Mouse (Mus musculus): ENCODE measurements around the gene Herc1. TPM values are rescaled to one million over a fixed set of nuclear protein-coding genes. Genes with fewer than 3 reads are reported as not detected.
"Not testable (repeated sequence)": the region's sequence is repeated elsewhere in the genome, so short reads cannot be mapped to it uniquely, and the experiment has no call there.

The Herc1 gene
- polyA plus RNA-seq, 1 experiment from 2014 or later = 11.8 TPM

DNA sequence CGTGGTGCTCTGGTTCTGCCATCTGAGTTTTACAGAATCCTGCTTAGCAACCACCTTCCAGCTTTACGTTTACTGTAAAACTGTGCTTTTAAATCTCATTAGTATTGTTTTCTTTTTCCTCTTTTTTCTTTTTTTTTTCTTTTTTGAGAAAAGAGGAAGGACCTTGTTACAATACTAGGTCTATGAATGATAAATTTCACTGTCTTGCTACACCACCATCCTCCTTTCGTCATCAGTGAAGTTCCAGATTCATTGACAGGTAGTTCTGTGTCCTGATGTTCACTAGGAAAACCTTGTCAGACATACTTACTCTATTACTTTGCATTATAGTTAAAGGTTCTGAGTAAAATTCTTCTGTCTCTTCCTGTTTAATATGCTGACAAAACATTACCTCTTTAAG lies 33.2 kb downstream of the Herc1 start:
- H3K9me3 ChIP-seq (ENCODE audit: low read length) = no peaks in the 10 kb centered on the region
- WGBS = 82% methylated on average over 3 of the region's 3 CpGs
- ATAC-seq = no peak
- H3K4me1 ChIP-seq (ENCODE audit: insufficient read depth, low read depth, low read length) = no peaks in the 10 kb centered on the region
- DNase-seq (ENCODE audit: low spot score) = no peak
- H3K9ac ChIP-seq (replicated peaks; ENCODE audit: low read depth) = no peak overlapping the region
- peaks cover 7% of the 10 kb centered on the region; the same call in 1 of the 2 replicates for H3K36me3 ChIP-seq (ENCODE audit: insufficient read depth, low read length)
- no peak for TF ChIP-seq EP300 (IDR thresholded peaks at IDR 0.05)
- TF ChIP-seq CTCF (IDR thresholded peaks at IDR 0.05) = no peak
- H3K27me3 ChIP-seq (replicated peaks; ENCODE audit: insufficient read depth, low read length) = no peaks in the 10 kb centered on the region
- H3K4me2 ChIP-seq (replicated peaks; ENCODE audit: low read depth, low read length) = no peak overlapping the region
- no peak overlapping the region for H3K27ac ChIP-seq (ENCODE audit: low read length)
- no peak overlapping the region for H3K4me3 ChIP-seq (ENCODE audit: low read depth, low read length)

DNA sequence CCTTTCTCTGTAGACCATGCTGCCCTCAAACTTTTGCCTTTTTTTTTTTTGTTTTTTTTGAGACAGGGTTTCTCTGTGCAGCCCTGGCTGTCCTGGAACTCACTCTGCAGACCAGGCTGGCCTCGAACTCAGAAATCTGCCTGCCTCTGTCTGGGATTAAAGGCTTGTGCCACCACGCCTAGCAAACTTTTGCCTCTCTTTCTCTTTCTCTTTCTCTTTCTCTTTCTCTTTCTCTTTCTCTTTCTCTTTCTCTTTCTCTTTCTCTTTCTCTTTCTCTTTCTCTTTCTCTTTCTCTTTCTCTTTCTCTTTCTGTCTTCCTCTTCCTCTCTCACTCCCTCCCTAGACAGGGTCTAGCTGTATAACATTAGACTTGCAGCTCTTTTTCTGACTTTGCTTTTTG lies 40.1 kb downstream of the Herc1 start:
- H3K36me3 ChIP-seq (ENCODE audit: insufficient read depth, low read length); H3K9ac ChIP-seq (replicated peaks; ENCODE audit: low read depth); H3K27me3 ChIP-seq (replicated peaks; ENCODE audit: insufficient read depth, low read length); H3K27ac ChIP-seq (ENCODE audit: low read length); H3K4me3 ChIP-seq (ENCODE audit: low read depth, low read length); H3K4me2 ChIP-seq (replicated peaks; ENCODE audit: low read depth, low read length); ATAC-seq; DNase-seq (ENCODE audit: low spot score); H3K9me3 ChIP-seq (ENCODE audit: low read length); H3K4me1 ChIP-seq (ENCODE audit: insufficient read depth, low read depth, low read length): not testable (repeated sequence)
- WGBS = 92% methylated on average over 2 of the region's 2 CpGs

DNA sequence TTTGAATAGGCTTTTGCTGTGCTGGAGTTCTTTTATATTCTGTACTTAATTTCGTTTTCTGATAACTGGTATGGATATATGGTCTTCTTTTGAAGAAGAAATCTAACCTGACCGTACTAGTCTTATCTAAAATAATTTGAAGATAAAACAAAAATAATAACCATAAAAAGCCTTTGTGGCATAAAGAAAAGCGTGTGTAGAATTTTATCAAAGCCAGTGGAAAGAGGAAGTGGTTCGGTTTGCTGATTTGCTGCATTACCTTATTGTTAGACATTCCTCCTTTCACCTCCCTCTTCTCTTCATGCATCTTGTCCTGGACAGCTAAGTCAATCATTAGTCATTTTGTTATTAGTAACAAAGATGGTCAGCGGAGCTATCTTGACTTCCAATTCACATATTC lies 43.1 kb downstream of the Herc1 start:
- Histone ChIP-seq H3K4me3 (ENCODE audit: low read depth, low read length) (no peak overlapping the region), H3K4me1 (ENCODE audit: insufficient read depth, low read depth, low read length) (no peaks in the 10 kb centered on the region), H3K9me3 (ENCODE audit: low read length) (no peaks in the 10 kb centered on the region), H3K27ac (ENCODE audit: low read length) (no peak overlapping the region), H3K27me3 (replicated peaks; ENCODE audit: insufficient read depth, low read length) (no peaks in the 10 kb centered on the region), H3K9ac (replicated peaks; ENCODE audit: low read depth) (no peak overlapping the region), H3K36me3 (ENCODE audit: insufficient read depth, low read length) (peaks cover 8% of the 10 kb centered on the region), H3K4me2 (replicated peaks; ENCODE audit: low read depth, low read length) (no peak overlapping the region)
- 91% methylated on average over 5 of the region's 5 CpGs for WGBS
- no peak for TF ChIP-seq EP300 (IDR thresholded peaks at IDR 0.05)
- no peak for TF ChIP-seq CTCF (IDR thresholded peaks at IDR 0.05)
- ATAC-seq (no peak), DNase-seq (ENCODE audit: low spot score) (no peak)

DNA sequence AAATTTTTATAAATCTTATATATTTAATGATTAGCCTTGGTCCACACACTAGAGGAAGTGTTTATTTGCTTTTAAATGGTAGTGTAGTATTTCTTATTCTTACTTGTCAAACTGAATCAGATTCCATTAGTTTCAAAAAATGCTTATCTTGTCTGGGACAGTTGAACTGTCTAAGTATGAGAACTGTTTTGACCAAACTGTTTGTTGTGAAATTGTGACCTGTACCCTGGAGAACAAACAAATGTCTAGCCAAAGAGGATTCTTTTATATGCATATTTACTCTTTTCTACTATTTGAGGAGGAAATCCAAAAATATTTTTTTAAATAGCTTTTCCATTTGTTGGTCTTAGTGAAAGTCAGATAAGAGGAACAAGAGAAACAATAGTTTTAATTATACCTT lies 73.2 kb downstream of the Herc1 start:
- ATAC-seq = no peak
- no peaks in the 10 kb centered on the region for H3K27me3 ChIP-seq (replicated peaks; ENCODE audit: insufficient read depth, low read length)
- no peak overlapping the region for H3K9ac ChIP-seq (replicated peaks; ENCODE audit: low read depth)
- no peak overlapping the region for H3K4me2 ChIP-seq (replicated peaks; ENCODE audit: low read depth, low read length)
- H3K4me1 ChIP-seq (ENCODE audit: insufficient read depth, low read depth, low read length) = no peaks in the 10 kb centered on the region
- no peak overlapping the region for H3K27ac ChIP-seq (ENCODE audit: low read length)
- no peak overlapping the region for H3K4me3 ChIP-seq (ENCODE audit: low read depth, low read length)
- TF ChIP-seq CTCF (IDR thresholded peaks at IDR 0.05) (no peak), EP300 (IDR thresholded peaks at IDR 0.05) (no peak)
- DNase-seq (ENCODE audit: low spot score) = no peak
- H3K36me3 ChIP-seq (ENCODE audit: insufficient read depth, low read length) = peaks cover 7% of the 10 kb centered on the region; the same call in 1 of the 2 replicates
- no peaks in the 10 kb centered on the region for H3K9me3 ChIP-seq (ENCODE audit: low read length)

DNA sequence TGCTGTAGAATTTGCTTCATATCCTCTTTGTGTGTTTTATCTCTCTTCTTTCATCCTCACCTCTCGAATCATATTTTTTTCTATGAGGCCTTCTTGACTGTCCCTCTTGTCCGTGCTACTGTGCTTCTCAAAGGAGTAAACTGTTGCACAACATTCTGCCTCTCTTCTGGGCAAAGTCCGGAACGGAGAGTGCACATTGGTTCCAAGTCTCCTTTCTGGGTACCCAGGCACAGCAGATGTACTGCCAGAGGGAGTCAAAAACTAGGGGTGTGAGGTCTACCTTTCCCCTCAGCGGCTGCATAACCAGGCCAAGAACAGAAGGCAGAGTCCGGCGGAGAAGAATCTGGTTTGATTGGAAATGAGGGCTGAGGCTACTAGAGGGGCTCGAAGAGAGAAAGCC lies 89.8 kb downstream of the Herc1 start:
- no peak for ATAC-seq
- no peak for TF ChIP-seq CTCF (IDR thresholded peaks at IDR 0.05)
- TF ChIP-seq EP300 (IDR thresholded peaks at IDR 0.05) = no peak
- WGBS = 93% methylated on average over 8 of the region's 8 CpGs

DNA sequence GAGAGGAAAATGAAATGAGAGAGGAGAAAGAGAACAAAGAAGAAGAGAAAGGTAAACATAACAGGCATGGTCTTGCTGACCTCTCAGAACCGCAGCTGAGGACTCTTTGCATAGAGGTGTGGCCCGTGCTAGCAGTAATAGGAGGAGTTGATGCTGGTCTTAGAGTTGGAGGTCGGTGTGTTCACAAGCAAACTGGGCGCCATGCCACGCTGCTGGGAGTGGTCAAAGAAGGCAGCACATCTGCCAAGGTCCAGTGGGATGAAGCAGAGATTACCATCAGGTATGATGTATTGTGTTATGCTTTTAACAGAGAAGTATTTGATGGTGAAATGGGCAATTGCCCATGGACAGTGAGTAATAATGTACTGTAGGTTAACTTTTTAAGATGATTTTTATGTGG lies 98.0 kb downstream of the Herc1 start:
- Histone ChIP-seq H3K9ac (replicated peaks; ENCODE audit: low read depth) (no peak overlapping the region), H3K27me3 (replicated peaks; ENCODE audit: insufficient read depth, low read length) (no peaks in the 10 kb centered on the region), H3K4me3 (ENCODE audit: low read depth, low read length) (no peak overlapping the region), H3K36me3 (ENCODE audit: insufficient read depth, low read length) (peaks cover 22% of the 10 kb centered on the region), H3K4me2 (replicated peaks; ENCODE audit: low read depth, low read length) (no peak overlapping the region), H3K27ac (ENCODE audit: low read length) (no peak overlapping the region), H3K9me3 (ENCODE audit: low read length) (no peaks in the 10 kb centered on the region), H3K4me1 (ENCODE audit: insufficient read depth, low read depth, low read length) (no peaks in the 10 kb centered on the region)
- 66% methylated on average over 5 of the region's 5 CpGs for WGBS
- no peak for DNase-seq (ENCODE audit: low spot score)
- TF ChIP-seq CTCF (IDR thresholded peaks at IDR 0.05) = no peak
- no peak for TF ChIP-seq EP300 (IDR thresholded peaks at IDR 0.05)
- no peak for ATAC-seq

More for the DNA sequence above, 89.8 kb downstream of the Herc1 start:
- Histone ChIP-seq H3K9ac (replicated peaks; ENCODE audit: low read depth) (no peak overlapping the region), H3K4me1 (ENCODE audit: insufficient read depth, low read depth, low read length) (no peaks in the 10 kb centered on the region), H3K27ac (ENCODE audit: low read length) (no peak overlapping the region), H3K4me3 (ENCODE audit: low read depth, low read length) (no peak overlapping the region), H3K9me3 (ENCODE audit: low read length) (no peaks in the 10 kb centered on the region), H3K4me2 (replicated peaks; ENCODE audit: low read depth, low read length) (no peak overlapping the region), H3K36me3 (ENCODE audit: insufficient read depth, low read length) (peaks cover 10% of the 10 kb centered on the region), H3K27me3 (replicated peaks; ENCODE audit: insufficient read depth, low read length) (no peaks in the 10 kb centered on the region)
- DNase-seq (ENCODE audit: low spot score) = no peak

DNA sequence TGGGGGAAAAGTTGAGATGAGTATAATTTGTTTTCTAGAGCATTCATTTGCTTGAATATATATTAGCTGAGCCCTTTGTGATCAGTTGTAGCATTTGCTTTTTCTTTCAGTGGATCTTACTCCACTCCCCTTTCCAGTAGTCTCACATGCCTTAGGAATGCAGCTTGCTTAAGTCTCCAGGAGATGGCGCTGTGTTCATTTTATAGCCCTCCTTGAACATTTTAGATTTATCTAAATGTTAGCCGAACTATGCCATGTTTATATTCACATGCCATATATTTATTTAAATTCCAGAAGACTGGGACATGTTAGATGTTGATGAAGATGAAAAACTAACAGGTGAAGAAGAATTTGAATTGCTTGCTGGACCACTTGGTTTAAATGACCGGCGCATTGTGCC lies 114.8 kb downstream of the Herc1 start:
- DNase-seq (ENCODE audit: low spot score) = peak; percentile 69
- no peak for ATAC-seq
- peaks cover 22% of the 10 kb centered on the region; the same call in 1 of the 2 replicates for H3K36me3 ChIP-seq (ENCODE audit: insufficient read depth, low read length)
- no peak overlapping the region for H3K9ac ChIP-seq (replicated peaks; ENCODE audit: low read depth)
- no peak overlapping the region for H3K4me2 ChIP-seq (replicated peaks; ENCODE audit: low read depth, low read length)
- H3K9me3 ChIP-seq (ENCODE audit: low read length) = no peaks in the 10 kb centered on the region
- 54% methylated on average over 4 of the region's 4 CpGs for WGBS
- no peak for TF ChIP-seq EP300 (IDR thresholded peaks at IDR 0.05)
- peak; percentile 75 for TF ChIP-seq CTCF (IDR thresholded peaks at IDR 0.05)
- H3K27me3 ChIP-seq (replicated peaks; ENCODE audit: insufficient read depth, low read length) = no peaks in the 10 kb centered on the region
- H3K27ac ChIP-seq (ENCODE audit: low read length) = no peak overlapping the region
- no peaks in the 10 kb centered on the region for H3K4me1 ChIP-seq (ENCODE audit: insufficient read depth, low read depth, low read length)
- no peak overlapping the region for H3K4me3 ChIP-seq (ENCODE audit: low read depth, low read length)

Measured in lung, postnatal 0 days (tissue).